Mouse (Mus musculus) megakaryocyte, adult 5-6 weeks (primary cell): ENCODE measurements around the gene Secisbp2. TPM values are rescaled to one million over a fixed set of nuclear protein-coding genes. Genes with fewer than 3 reads are reported as not detected.
A peak's percentile ranks its signal among the peaks of the same experiment; 100 is the strongest.
"Not testable (repeated sequence)": the region's sequence is repeated elsewhere in the genome, so short reads cannot be mapped to it uniquely, and the experiment has no call there.

Experiments
- ATAC-seq: 2 replicates; pipeline ENCODE4 v1.8.0; 2016; ENCODE audit warnings: mild to moderate bottlenecking, inconsistent platforms; ENCODE audit not compliant: poor library complexity, severe bottlenecking
- total RNA-seq, 2 experiments: library from RNA; stranded (forward) in 1 of 2; stranded (reverse) in 1 of 2; fragments of 153-499, 151-499 nt in 1 of 2; fragments of 221-1000, 200-1000 nt in 1 of 2; gene quantifications; 2 replicates each; pipeline versions ENCODE4 v1.2.3 to v1.2.4; 2015 to 2017

Secisbp2 gene
- total RNA-seq (2015) = 14.0 and 16.1 TPM in 2 replicates
- 18.2 and 21.9 TPM in 2 replicates for total RNA-seq (2017)

DNA sequence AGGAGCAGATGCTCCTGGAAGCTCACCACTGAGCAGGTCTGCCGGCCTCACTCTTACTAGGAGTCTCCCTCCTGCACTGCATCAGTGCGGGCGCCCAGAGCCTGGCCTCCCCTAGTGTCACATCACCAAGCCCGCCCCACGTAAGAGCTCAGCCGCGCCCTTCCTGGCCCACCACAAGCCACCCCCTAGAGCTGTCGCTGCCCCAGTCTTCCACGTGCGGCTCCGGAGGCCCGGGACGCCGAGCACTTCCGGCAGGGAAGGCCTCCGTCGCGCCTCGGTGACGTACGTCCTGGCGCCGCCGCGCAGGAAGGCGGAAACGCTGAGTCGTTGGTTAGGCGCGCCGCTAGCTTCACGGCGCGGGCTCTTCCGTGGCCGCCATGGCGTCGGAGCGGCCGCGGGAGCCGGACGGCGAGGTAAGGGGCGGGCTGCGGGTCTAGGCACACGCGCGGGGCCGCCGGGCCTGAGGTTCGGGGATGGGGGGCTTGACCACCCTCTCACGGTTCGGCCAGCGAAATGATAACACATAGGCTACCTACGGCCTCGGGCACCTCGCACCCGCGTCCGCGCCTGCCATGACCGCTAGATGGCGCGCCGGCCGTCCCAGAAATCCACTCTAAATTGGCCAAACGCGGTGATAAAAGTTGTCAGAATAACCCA lies at the start of gene Secisbp2:
TSS of gene Secisbp2 (plus strand) at position 290 of the 657 bp plus-strand sequence.
- peak; percentile 98 for ATAC-seq

DNA sequence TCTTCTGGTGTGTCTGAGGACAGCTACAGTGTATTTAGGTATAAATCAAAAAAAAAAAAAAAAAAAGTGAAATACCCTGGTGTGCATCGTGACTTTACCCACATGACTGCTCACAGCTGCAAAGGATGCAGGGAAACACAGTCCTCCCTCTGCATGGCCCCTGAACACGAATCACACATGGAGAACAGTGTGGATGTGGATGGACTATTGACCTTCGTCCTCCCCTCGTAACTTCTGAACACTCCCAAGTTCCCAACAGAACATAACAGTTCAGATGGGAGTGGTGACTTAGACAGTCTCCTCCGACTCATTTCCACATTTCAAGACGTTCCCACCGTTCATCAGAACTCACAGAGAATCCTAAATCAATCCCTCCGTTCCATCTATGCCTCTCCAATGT lies 48.7 kb upstream of the Secisbp2 start:
- no peak for ATAC-seq

DNA sequence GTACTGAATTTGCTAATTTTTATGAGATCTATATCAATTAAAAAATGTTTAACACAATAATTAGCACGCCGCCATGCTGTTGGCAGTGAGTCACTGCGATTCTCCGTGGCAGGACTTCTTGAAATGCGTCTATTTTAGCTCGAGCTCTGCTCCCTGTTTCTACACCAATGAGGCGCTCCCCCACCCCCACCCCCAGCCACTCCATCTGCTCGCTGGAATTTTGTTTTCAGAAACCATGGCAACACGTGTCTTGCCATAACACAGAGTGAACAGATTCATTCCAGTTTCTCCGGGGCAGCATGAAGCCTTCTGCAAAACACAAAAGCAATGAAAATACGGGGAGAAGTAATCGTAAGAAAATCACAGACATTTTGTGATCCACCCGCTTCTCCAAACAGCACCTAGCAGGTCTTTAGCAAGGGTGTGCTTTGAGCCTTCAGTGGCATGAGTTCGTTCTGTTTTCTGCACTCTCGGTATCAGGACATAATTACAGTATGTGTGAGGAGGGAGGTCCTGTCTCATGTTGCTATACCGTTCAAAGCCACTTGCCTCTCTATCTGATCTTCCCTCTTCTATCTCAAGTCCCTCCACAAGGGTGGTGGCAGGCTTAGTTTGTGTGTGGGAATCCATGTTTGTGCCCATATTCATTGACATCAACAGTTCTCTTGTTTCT lies 48.1 kb upstream of the Secisbp2 start:
- ATAC-seq = no peak

DNA sequence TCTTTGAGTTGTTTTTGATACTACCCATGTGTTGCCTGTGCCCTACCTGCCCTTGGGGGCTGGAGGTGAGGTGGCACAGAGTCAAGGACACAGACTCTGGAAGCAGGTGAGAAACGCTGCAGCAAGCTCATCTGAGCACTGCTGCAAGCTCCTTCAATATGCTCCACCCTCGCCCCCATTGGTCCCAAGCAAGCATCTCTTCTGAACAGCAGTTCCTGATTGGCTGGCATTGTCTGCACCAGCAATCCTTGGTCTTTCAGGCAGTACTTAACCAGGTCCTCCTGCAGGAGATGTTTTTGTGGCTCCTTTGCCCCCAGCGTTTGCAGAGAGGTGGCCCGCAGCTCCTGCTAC lies 47.6 kb upstream of the Secisbp2 start:
- no peak for ATAC-seq

DNA sequence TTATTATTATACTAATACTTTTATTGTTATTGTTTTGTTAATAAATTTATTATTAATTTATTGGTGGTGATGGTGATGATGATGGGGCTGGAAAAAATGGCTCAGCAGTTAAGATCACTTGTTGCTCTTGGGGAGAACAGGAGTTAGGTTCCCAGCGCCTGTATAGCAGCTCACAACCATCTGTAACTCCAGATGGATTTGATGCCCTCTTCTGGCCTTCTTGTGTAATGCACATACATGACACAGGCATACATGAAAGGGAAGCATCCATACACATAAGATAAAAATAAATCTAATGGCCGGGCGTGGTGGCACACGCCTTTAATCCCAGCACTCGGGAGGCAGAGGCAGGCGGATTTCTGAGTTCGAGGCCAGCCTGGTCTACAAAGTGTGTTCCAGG lies 42.3 kb upstream of the Secisbp2 start:
- no peak for ATAC-seq

DNA sequence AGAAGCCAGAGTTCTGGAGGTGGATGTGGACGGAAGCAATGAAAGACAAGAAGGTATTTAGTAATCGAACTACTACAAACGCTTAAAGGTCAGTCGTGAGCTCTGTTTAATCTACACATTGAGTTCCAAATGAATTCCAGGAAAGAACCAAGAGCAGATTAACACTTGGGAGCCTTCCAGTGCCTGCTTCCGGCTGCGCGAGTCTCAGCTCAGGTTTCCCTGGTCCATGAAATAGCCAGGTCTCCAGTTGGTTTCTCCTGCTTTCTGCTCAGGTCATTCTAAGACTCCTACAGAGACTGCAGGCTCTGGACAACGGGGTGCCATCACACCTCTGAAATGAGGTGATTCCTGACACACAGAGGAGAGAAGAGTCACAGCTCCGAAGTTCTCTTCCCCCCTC lies 40.4 kb upstream of the Secisbp2 start:
- ATAC-seq = no peak

DNA sequence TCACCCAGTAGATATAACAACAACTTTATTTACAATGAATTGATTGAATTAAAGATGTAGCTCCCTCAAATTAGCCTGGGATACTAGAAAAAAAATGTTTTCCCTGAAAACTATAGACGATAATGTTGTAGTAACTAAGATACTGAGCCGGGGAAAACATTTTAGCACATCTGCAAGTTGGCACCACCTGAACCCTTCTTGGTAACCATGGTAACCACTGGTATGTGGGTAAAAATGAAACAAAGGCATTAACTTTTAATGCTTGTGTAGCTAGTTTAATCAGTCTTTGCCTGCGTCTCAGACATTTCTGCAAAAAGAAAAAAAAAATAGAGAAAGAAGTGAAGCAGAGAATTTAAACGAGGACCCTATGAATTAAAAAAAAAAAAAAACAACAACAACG lies 40.0 kb upstream of the Secisbp2 start:
- ATAC-seq = no peak

DNA sequence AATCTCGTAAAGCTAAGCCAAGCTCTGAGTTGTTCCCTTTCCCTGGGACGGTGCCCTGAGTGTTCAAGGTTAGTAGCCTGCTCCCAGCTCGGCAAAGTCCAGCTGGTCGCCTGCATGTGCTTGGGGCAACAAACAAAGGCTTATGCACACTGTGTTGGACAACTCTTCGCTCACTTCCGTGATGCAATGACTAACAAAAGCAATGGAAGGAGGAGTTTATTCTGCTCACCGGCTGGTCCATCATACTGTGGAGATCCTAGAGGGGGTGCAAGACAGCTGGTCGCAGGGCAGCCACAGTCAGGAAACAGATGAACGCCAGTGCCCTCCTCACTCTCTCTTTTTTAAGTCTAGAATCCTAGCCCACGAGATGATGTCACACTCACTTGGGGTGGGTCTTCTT lies 35.7 kb upstream of the Secisbp2 start:
- no peak for ATAC-seq

DNA sequence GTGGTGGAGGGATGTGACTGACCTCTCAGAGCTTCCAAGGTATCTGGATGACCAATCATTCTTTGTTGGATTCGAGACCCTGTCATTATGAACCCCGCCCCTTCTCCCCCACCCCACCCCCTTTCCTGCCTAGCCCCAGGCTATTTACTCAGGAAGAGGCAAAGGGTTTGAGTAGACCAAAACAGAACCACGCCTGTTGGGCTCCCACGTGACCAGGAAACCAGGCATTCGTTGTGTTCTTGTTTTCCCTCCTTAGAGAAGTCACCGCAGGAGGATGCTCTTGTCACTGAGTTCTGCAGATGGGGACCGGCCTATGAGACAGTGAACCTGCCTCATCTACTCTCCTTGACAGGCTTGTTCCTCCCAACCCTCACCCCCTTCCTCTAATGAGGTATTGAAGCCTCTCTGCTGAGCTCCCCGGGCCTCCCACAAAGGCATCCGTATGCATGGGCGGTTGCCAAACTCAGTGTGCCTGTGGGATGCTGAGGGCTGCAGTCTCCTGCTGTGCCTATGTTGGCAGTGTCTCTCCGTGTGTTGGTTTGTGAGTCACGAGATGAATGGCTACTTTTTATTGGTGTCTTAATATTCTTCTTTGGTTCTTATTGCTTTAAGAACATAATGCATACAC lies 35.0 kb upstream of the Secisbp2 start:
- no peak for ATAC-seq

DNA sequence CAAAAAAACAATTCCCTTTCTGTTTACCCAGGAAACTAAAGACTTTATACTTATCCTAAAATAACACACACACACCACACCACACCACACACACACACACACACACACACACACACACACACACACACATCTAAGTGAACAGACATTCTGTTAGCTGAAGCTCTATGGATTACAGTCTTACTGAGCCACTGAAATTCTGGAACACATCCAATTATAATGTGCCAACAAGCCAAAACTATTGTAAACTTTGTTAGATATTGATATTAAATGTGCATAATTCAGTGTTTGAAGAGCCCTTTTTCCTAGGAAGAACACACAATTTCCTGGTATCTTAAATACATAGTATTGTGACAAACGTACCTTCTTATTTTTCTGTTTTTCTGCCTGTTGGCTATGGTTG lies 34.2 kb upstream of the Secisbp2 start:
- no peak for ATAC-seq

DNA sequence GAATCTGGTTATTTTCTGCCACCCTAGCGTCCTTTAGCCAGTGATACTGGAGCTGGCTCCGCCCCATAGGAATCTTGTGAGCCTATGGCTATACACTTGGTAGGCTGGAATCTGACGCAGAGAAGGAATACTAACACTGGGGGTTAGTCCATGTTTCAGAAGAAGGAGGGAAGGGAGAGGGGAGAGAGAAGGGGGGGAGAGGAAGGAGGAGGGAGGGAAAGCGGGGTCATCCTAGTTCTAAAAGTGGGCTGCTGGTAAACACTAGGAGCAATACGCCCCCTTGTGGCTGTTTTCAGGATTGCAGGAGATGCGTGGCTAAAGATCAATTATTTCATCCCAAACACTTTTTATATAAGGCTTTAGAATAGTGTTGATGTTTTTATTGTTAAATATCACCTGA lies 33.6 kb upstream of the Secisbp2 start:
- ATAC-seq = no peak

DNA sequence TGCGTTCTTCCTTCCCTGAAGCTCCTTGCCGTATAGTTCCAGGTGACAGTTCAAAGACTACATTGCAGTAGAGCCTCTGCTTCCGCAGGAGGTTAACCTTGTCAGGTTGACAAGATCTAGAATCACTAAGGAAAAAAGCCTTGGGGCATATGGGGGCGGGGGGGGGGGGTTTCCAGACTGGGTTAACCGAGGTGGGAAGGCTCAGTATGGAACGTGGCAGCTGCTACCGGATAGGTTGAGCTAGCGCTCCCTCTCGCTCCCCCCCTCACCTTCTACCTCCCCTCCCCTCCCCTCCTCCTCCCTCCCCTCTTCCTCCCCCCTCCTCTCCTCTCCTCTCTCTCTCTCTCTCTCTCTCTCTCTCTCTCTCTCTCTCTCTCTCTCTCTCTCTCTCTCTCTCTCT lies 32.9 kb upstream of the Secisbp2 start:
- ATAC-seq = no peak

DNA sequence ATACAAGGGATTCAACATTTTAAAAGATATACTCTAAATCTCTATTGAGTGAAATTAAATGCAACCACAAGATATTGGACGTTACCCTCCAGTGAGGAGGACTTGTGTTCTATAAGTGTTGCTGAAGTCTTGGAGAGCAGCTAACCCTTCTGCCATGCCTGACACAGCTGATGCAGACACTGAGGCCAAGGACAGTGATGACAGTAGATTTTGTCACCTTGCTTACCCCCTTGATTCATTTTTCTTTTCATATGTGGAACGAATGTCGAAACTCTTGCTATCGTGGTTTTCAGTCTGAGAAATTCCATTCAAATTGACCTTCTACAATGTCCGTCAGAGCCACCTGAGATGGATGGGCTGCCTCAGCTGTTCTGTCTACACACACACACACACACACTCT lies 28.9 kb upstream of the Secisbp2 start:
- no peak for ATAC-seq

DNA sequence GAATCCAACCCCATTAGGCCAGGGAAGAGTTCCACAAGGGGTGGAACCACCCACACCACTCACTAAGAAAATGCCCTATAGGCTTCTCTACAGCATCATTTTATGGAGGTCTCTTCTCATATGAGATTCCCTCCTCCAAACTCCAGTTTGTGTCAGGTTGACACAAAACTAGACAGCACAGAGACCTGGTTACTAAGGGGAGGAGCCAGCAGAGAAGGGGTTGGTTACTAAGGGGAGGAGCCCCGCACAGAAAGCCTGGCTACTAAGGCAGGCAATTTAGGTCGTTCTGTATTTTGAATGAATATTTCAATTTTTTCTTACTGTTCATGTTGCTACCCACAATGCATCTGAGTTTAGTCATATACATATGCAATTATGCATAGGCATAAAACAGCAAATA lies 27.8 kb upstream of the Secisbp2 start:
- no peak for ATAC-seq

DNA sequence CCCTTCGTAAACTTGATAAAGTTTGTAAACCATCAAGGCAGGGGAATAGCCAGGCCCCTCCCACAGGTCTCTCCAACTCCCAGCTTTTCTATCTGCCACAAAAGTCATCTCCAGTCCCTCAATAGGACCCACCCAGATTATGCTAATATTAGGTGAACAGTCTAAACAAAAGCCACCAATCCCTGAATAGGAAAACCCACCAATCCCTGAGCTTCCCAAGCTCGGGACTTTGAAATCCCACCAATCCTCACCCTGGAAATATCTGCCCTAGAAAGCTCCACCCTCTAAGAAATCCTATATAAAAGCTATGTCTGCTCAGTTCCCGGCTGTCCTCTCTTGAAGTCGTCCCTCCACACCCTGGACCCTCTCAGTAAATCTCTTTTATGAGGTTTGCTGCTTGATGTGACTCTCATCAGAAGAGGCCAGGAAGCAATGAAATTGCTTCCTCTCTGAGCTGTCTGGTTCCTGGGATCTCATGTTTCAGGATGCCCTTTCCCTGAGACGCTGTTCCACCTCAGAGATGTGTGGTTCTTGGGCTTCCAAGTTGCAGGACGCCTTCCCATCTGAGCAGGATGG lies 23.1 kb upstream of the Secisbp2 start:
- ATAC-seq = no peak

DNA sequence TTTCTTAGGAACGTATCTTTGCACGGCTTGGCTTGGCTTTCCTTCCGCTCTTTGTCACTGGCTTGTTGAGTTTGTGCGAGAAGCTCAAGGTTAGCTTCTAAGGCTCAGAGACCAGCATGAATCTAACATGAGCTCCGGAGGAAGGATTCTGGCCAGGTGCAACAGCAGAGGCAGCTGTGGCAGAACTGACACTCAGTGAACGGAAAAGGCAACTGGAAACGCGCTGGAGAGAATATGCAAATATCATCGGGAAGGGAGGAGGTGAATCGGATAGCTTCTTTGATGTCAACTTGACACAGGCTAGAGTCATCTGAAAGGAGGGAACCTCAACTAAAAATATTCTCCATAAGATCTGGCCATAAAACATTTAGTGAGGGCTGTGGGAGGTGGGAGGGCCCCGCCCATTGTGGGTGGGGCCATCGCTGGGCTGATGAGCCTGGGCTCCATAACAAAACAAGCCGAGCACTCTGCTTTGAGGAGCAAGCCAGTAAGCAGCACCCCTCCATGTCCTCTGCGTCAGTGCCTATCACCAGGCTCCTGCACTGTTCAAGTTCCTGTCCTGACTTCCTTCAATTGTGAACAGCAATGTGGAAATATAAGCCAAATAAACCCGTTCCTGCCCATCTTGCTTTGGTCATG lies 20.0 kb upstream of the Secisbp2 start:
- ATAC-seq = no peak

DNA sequence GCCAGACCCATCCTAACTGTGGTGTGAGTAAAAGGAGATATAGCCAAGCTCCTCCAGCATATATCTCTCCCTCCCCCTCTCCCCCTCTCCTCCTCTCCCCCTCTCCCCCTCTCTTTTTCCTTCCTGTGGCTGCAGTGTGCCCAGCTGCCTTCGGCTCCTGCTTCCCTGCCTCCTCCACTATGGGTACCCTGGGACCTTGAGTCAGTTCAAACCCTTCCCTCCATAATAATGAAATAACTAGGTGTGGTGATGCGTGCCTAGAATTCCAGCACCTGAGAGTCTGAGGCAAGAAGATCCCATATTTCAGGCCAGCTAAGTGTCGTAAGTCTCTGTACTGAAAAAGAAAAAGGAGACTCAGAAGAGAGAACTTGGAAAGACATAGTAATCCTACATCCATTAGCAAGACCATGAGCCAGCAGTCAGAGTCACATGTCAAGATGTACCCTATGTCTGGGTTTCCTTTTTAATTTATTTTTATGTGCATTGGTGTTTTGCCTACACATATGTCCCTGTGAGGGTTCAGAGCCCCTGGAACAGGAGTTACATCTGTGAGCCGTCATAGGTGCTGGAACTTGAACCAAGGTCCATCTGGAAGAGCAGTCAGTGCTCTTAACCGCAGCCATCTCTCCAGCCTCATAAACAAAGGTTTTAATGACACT lies 18.8 kb upstream of the Secisbp2 start:
- ATAC-seq = no peak

DNA sequence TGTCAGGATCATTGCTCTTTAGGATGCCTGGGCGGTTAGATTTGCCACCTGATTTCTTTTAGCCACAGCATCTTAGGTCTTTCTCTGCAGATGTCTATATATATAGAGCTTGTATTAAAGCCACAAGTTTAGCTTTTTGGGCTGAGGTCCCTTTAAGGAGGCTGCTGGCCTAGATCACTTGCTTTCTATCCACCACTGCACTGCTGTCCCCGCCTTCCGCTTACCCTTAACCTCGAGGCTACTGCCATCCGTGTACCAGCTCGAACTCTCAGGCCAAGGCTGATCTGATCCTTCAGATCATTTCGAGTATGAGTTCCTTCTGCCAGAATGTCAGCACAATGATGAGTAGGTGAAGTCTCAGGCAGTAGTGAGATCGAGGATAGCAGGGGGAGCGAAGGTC lies 16.1 kb upstream of the Secisbp2 start:
- not testable (repeated sequence) for ATAC-seq

DNA sequence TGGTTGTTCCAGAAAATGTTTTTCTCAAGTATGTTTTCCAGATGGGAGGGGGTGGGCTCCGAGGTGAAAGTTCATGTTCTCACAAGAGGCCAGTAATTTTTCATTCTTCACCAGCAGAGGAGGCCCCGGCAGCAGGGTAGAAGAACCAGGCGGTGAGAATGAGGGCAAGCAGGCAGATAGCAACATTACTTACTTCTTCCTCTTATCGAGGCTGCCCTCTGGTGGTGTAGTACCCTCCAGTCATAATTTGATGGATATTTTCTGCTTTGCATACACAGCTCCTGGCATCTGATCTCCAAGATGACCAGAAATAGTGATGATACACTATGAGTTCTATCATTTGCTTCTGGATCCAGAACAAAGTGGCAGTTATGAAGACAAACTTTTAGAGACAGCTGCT lies 12.5 kb upstream of the Secisbp2 start:
- peak; percentile 69 for ATAC-seq

DNA sequence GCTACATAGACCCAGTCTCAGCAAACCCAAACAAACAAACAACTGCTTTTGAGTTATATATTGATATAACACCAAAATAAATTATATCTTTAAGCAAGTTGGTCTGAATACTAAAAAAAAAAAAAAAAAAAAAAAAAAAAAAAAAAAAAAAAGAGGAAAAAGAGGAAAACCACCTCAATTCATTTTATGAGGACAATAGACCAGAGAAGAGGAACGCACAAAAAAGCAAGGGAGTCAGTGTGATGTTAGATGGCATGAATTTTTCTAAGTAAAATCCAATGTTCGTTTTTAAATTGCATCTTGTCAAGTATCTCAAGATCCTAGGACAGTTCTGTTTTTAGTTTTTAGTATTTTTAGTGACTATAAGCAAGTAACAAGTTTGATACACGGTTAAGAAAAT lies 10.1 kb upstream of the Secisbp2 start:
- ATAC-seq = no peak

DNA sequence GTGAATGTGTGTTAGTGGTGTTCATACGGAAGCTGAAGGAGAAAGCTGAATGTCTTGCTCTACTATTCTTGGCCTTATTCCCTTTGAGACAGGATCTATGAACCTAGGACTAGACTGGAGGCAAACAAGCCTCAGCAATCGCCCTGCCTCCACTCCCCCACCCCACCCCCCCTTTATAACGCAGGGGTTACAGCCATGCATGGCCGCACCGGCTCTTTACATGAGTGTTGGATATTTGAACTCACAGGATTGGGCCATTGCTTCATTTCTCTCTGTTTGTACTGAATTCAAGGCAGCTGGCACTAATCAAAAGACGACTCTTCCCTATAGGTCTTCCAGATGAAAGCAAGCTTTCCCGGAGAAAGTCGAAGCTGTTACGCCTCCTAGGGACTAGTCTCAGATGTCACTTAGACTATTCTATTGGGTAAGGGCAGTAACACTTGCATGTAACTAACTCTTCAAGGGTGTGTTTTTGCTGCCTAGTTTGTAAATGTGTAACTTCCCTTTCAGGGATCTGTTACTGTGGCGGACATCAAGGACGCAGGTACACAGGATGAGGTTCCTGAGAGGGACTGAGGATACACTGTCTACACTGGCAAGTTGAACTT lies 9.2 kb upstream of the Secisbp2 start:
- no peak for ATAC-seq
